Mouse (Mus musculus): ENCODE measurements around the gene Midn. TPM values are rescaled to one million over a fixed set of nuclear protein-coding genes. Genes with fewer than 3 reads are reported as not detected.

Midn gene
- total and polyA plus RNA-seq, 3 experiments: 8.1 to 26.7 TPM; not detected in 1

DNA sequence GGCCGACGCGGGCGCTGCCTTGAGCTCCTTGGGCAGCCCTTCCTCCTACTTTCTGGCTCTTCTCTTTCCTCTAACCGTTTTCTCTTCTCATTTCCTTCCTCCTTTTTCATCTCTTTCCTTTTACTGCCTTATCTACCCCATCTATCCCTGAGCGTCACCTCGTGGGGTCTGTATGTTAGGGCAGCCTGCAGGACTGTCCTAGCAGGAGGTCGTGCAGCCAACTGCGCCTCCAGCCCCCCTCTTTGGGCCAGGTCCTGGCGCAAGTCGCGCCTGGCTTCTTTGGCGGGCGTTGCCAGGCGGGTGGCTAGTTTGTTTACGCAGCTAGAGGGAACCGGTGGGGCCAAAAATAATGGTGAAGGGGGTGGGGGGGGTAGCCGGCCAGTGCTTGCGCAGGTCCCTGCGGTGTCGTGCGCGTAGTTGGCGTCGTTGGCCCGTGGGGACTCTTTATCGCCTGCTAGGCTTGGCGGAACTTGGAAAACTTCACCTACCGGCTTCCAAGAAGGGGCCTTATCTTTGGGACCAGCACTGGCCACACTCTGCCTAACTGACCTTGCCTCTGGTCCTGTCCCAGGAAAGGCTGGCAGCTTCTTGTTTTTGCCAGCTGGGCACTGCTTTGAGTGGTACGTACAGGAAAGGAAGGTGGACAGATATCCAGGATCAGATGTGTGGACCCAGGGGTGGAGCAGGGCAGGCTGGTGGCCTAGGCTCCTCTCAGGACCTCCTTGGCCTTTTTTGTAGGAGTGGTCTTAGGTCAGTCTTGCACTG is 31.0 kb upstream of the Midn start:
- H3K4me1 ChIP-seq (ENCODE audit: control insufficient read depth in 1 of 2, insufficient read depth in 2 of 2, low read length in 2 of 2): peaks cover 0 to 18% of the 10 kb centered on the region in 2 experiments; a peak in 3 of 4 replicates
- peak; percentile 70 for DNase-seq (ENCODE audit: low read depth, low spot score)

DNA sequence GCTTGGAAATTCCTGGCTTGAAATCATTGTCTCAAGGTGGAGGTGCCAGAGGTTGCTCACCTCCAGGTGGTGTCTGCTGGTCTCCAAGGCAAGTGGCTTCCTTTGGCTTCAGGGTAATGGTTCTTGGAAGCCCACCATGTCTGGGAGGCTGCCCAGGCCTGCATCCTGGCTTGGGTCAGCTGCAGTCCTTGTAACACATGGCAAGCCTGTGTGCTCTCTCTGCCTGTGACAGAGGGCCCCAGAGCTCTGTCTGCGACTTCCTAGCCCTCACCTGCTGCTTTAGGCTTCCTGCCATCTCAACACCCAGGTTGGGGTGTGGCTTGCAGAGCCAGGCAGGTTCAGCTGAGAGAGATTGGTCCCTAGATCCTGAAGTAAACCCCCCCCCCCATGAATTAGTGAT is 30.3 kb upstream of the Midn start:
- H3K27ac ChIP-seq (ENCODE audit: control insufficient read depth, low read depth, low read length): peak overlapping the region; percentile 71; the same call in 1 of the 2 replicates
- no peak for TF ChIP-seq TCF12 (IDR thresholded peaks at IDR 0.05; ENCODE audit: low read depth, low read length)
- no peak for TF ChIP-seq JUND (IDR thresholded peaks at IDR 0.05; ENCODE audit: low read depth, low read length)
- TF ChIP-seq KAT2A (conservative IDR thresholded peaks at IDR 0.05; ENCODE audit: low read depth, low read length): no peak
- TF ChIP-seq GATA1 (IDR thresholded peaks at IDR 0.05; ENCODE audit: low read depth, low read length): no peak
- TF ChIP-seq ZMIZ1 (IDR thresholded peaks at IDR 0.05; ENCODE audit: low read depth, low read length): no peak
- no peak for TF ChIP-seq NRF1 (IDR thresholded peaks at IDR 0.05; ENCODE audit: insufficient read depth, low read depth, low read length, poor library complexity, severe bottlenecking)
- TF ChIP-seq GABPA (IDR thresholded peaks at IDR 0.05; ENCODE audit: low read depth, low read length): no peak
- TF ChIP-seq MEF2A (IDR thresholded peaks at IDR 0.05; ENCODE audit: extremely low read depth, insufficient replicate concordance, low read depth, low read length, poor library complexity, severe bottlenecking): no peak
- TF ChIP-seq ZKSCAN1 (IDR thresholded peaks at IDR 0.05; ENCODE audit: low read depth, low read length): no peak
- TF ChIP-seq ZC3H11A (IDR thresholded peaks at IDR 0.05; ENCODE audit: low read depth, low read length): no peak
- H3K4me1 ChIP-seq (ENCODE audit: control insufficient read depth in 1 of 2, insufficient read depth in 2 of 2, low read length in 2 of 2): peaks cover 0 to 18% of the 10 kb centered on the region in 2 experiments; a peak in 3 of 4 replicates
- H3K9ac ChIP-seq (ENCODE audit: control insufficient read depth, low read depth, low read length, poor library complexity, severe bottlenecking): peak overlapping the region; percentile 98
- H3K79me2 ChIP-seq (ENCODE audit: control insufficient read depth, insufficient read depth, low read length, poor library complexity): peaks cover 72% of the 10 kb centered on the region
- H3K27me3 ChIP-seq (ENCODE audit: control insufficient read depth in 1 of 2, insufficient read depth in 2 of 2, low read length in 2 of 2): no peaks in the 10 kb centered on the region
- peaks cover 2 to 17% of the 10 kb centered on the region in 2 experiments; a peak in 3 of 4 replicates for H3K36me3 ChIP-seq (ENCODE audit: control insufficient read depth in 1 of 2, insufficient read depth in 2 of 2, low read length in 2 of 2)
- H3K4me3 ChIP-seq (ENCODE audit: control insufficient read depth in 1 of 2, insufficient read depth in 1 of 2, low read depth in 2 of 2, low read length in 2 of 2): peak overlapping the region; percentile 69 to 84
- DNase-seq (ENCODE audit: low read depth, low spot score): no peak
- H3K9me3 ChIP-seq (replicated peaks; ENCODE audit: insufficient read depth, low read length): no peaks in the 10 kb centered on the region

More for the DNA sequence above, 31.0 kb upstream of the Midn start:
- no peaks in the 10 kb centered on the region for H3K27me3 ChIP-seq (ENCODE audit: control insufficient read depth in 1 of 2, insufficient read depth in 2 of 2, low read length in 2 of 2)
- H3K9ac ChIP-seq (ENCODE audit: control insufficient read depth, low read depth, low read length, poor library complexity, severe bottlenecking): peak overlapping the region; percentile 98
- peaks cover 2 to 17% of the 10 kb centered on the region in 2 experiments; a peak in 3 of 4 replicates for H3K36me3 ChIP-seq (ENCODE audit: control insufficient read depth in 1 of 2, insufficient read depth in 2 of 2, low read length in 2 of 2)
- H3K79me2 ChIP-seq (ENCODE audit: control insufficient read depth, insufficient read depth, low read length, poor library complexity): peaks cover 68% of the 10 kb centered on the region
- peak overlapping the region; percentile 69 to 84 for H3K4me3 ChIP-seq (ENCODE audit: control insufficient read depth in 1 of 2, insufficient read depth in 1 of 2, low read depth in 2 of 2, low read length in 2 of 2)
- H3K9me3 ChIP-seq (replicated peaks; ENCODE audit: insufficient read depth, low read length): no peaks in the 10 kb centered on the region
- TF ChIP-seq USF1 (IDR thresholded peaks at IDR 0.05; ENCODE audit: low read depth, low read length) (no peak), TCF12 (IDR thresholded peaks at IDR 0.05; ENCODE audit: low read depth, low read length) (peak; percentile 57), MEF2A (IDR thresholded peaks at IDR 0.05; ENCODE audit: extremely low read depth, insufficient replicate concordance, low read depth, low read length, poor library complexity, severe bottlenecking) (no peak), NELFE (IDR thresholded peaks at IDR 0.05; ENCODE audit: low read depth, low read length) (peak; percentile 56), RAD21 (IDR thresholded peaks at IDR 0.05; ENCODE audit: low read depth, low read length) (no peak), MAFK (IDR thresholded peaks at IDR 0.05; ENCODE audit: borderline replicate concordance, low read depth, low read length) (no peak), HCFC1 (IDR thresholded peaks at IDR 0.05; ENCODE audit: low read depth, low read length) (peak; percentile 47; the same call in 1 of the 2 replicates), CHD1 (IDR thresholded peaks at IDR 0.05; ENCODE audit: low read depth, low read length) (peak; percentile 82), MAX (IDR thresholded peaks at IDR 0.05; ENCODE audit: low read length) (0 out of 2 replicates have a peak, but pooled peaks have one; percentile 34), TAL1 (IDR thresholded peaks at IDR 0.05; ENCODE audit: low read length) (peak; percentile 85), SIN3A (IDR thresholded peaks at IDR 0.05; ENCODE audit: low read length) (peak; percentile 75), JUND (IDR thresholded peaks at IDR 0.05; ENCODE audit: low read depth, low read length) (no peak), E2F4 (IDR thresholded peaks at IDR 0.05; ENCODE audit: borderline replicate concordance, low read depth, low read length) (no peak), POLR2A (IDR thresholded peaks at IDR 0.05; ENCODE audit: control insufficient read depth in 1 of 2, insufficient read depth in 1 of 2, low read depth in 1 of 2, low read length in 2 of 2, poor library complexity in 1 of 2) (peak; percentile 27 to 74; a peak in 2 of 4 replicates), NRF1 (IDR thresholded peaks at IDR 0.05; ENCODE audit: insufficient read depth, low read depth, low read length, poor library complexity, severe bottlenecking) (peak; percentile 58; the same call in 1 of the 2 replicates), ETS1 (IDR thresholded peaks at IDR 0.05; ENCODE audit: low read depth, low read length) (peak; percentile 29; the same call in 1 of the 2 replicates), UBTF (IDR thresholded peaks at IDR 0.05; ENCODE audit: borderline replicate concordance, insufficient read depth, low read depth, low read length) (no peak), KAT2A (conservative IDR thresholded peaks at IDR 0.05; ENCODE audit: low read depth, low read length) (no peak), ZMIZ1 (IDR thresholded peaks at IDR 0.05; ENCODE audit: low read depth, low read length) (no peak), ELF1 (IDR thresholded peaks at IDR 0.05; ENCODE audit: low read depth, low read length) (no peak), GATA1 (IDR thresholded peaks at IDR 0.05; ENCODE audit: low read depth, low read length) (peak; percentile 60; the same call in 1 of the 2 replicates), EP300 (IDR thresholded peaks at IDR 0.05; ENCODE audit: low read depth in 1 of 2, low read length in 2 of 2) (peak in 1 of 2 experiments; percentile 47; a peak in 2 of 4 replicates), CTCF (IDR thresholded peaks at IDR 0.05 in 2 of 3, conservative IDR thresholded peaks at IDR 0.05 in 1 of 3; ENCODE audit: control insufficient read depth in 1 of 3, insufficient read depth in 1 of 3, low read depth in 2 of 3, low read length in 3 of 3, poor library complexity in 1 of 3, severe bottlenecking in 1 of 3) (no peak; a peak in 1 of 6 replicates), MXI1 (IDR thresholded peaks at IDR 0.05; ENCODE audit: low read depth, low read length) (peak; percentile 70), MYB (IDR thresholded peaks at IDR 0.05; ENCODE audit: low read depth, low read length) (no peak), TBP (IDR thresholded peaks at IDR 0.05; ENCODE audit: low read depth, low read length) (peak; percentile 66)
- H3K27ac ChIP-seq (ENCODE audit: control insufficient read depth, low read depth, low read length): peak overlapping the region; percentile 71

Measured in MEL (cell line).